Comparison of ENCODE assay signal across 1 mouse cellular context in the genomic region with DNA sequence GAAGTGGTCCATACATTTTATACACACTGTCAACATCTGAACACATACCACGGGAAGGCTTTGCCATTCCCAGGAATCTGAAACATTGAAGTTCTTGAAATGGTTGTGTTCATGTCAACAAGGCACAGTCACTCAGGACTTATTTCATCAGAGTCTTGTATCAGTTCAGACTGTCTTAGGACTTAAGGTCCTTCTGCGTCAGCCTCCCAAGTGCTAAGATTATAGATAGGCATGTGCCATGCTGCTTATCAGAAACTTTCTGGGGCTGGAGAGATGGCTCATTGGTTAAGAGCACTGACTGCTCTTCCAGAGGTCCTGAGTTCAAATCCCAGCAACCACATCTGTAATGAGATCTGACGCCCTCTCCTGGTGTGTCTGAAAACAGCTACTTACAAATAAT.
TF ChIP-seq lines count a peak whose summit lies in the region.

No protein-coding gene starts in this region.

TF ChIP-seq in MEL, 35 proteins besides CTCF, POLR2A, EP300 and RAD21:
- 0 out of 2 replicates have a peak, but pooled peaks have one; percentile 10 for TF ChIP-seq TCF12 (IDR thresholded peaks at IDR 0.05; ENCODE audit: low read depth, low read length)
- TF ChIP-seq BHLHE40 (IDR thresholded peaks at IDR 0.05; ENCODE audit: borderline replicate concordance, low read depth, low read length), result peak; percentile 66; the same call in 1 of the 2 replicates
- peak; percentile 27; the same call in 1 of the 2 replicates for TF ChIP-seq SIN3A (IDR thresholded peaks at IDR 0.05; ENCODE audit: low read length)
- TF ChIP-seq ELF1 (IDR thresholded peaks at IDR 0.05; ENCODE audit: low read depth, low read length), result no peak
- TF ChIP-seq E2F4 (IDR thresholded peaks at IDR 0.05; ENCODE audit: borderline replicate concordance, low read depth, low read length), result no peak
- 0 out of 2 replicates have a peak, but pooled peaks have one; percentile 3 for TF ChIP-seq GATA1 (IDR thresholded peaks at IDR 0.05; ENCODE audit: low read depth, low read length)
- TF ChIP-seq GABPA (IDR thresholded peaks at IDR 0.05; ENCODE audit: low read depth, low read length), result no peak
- no peak for TF ChIP-seq KAT2A (conservative IDR thresholded peaks at IDR 0.05; ENCODE audit: low read depth, low read length)
- TF ChIP-seq MAX (IDR thresholded peaks at IDR 0.05; ENCODE audit: low read length), result peak; percentile 50
- TF ChIP-seq TBP (IDR thresholded peaks at IDR 0.05; ENCODE audit: low read depth, low read length), result peak; percentile 57; the same call in 1 of the 2 replicates
- no peak for TF ChIP-seq POLR2AphosphoS2 (IDR thresholded peaks at IDR 0.05; ENCODE audit: low read length)
